Mouse (Mus musculus): ENCODE data around the gene Cryz.

GRCm38 (mm10) chr3:154654284-154654683 lies 57.8 kb downstream of the Cryz start:
- TF ChIP-seq CTCF (IDR thresholded peaks at IDR 0.05; ENCODE audit: insufficient read depth, low read length) (no peak), POLR2A (IDR thresholded peaks at IDR 0.05; ENCODE audit: borderline replicate concordance, extremely low read depth, low read depth, low read length) (no peak)
